Mouse (Mus musculus): ENCODE results near the gene Lmbrd1. TPM values are rescaled to one million over a fixed set of nuclear protein-coding genes. Genes with fewer than 3 reads are reported as not detected.
"Not testable (repeated sequence)": the region's sequence is repeated elsewhere in the genome, so short reads cannot be mapped to it uniquely, and the experiment has no call there.

The Lmbrd1 gene
- polyA plus RNA-seq, 1 experiment from 2014 or later: 38.7 TPM

GRCm38 (mm10) chr1:24732286-24732685 is 53.9 kb downstream of the Lmbrd1 start:
- Histone ChIP-seq H3K9me3 (no peaks in the 10 kb centered on the region), H3K27me3 (no peaks in the 10 kb centered on the region), H3K4me3 (replicated peaks) (no peak overlapping the region), H3K36me3 (peaks cover 53% of the 10 kb centered on the region), H3K4me1 (replicated peaks) (no peaks in the 10 kb centered on the region), H3K9ac (replicated peaks) (no peak overlapping the region), H3K4me2 (replicated peaks) (no peak overlapping the region), H3K27ac (no peak overlapping the region)
- ATAC-seq: no peak
- 98% methylated on average over 3 of the region's 3 CpGs for WGBS

- 85% methylated on average over 5 of the region's 5 CpGs for WGBS
- peaks cover 41% of the 10 kb centered on the region for H3K36me3 ChIP-seq
Measured at GRCm38 (mm10) chr1:24734866-24735265, 56.4 kb downstream of the Lmbrd1 start.

GRCm38 (mm10) chr1:24740903-24741302 is 62.5 kb downstream of the Lmbrd1 start:
- Histone ChIP-seq H3K4me3 (replicated peaks) (no peak overlapping the region), H3K9me3 (no peaks in the 10 kb centered on the region), H3K27me3 (no peaks in the 10 kb centered on the region), H3K9ac (replicated peaks) (no peak overlapping the region), H3K4me1 (replicated peaks) (0 out of 2 replicates have a peak, but pooled peaks cover 3% of the 10 kb centered on the region), H3K4me2 (replicated peaks) (no peak overlapping the region), H3K36me3 (peaks cover 7% of the 10 kb centered on the region; the same call in 1 of the 2 replicates), H3K27ac (no peak overlapping the region)
- ATAC-seq: 0 out of 2 replicates have a peak, but pooled peaks have one; percentile 30
- WGBS: 70% methylated on average over 3 of the region's 3 CpGs

More at GRCm38 (mm10) chr1:24734866-24735265, 56.4 kb downstream of the Lmbrd1 start:
- no peaks in the 10 kb centered on the region for H3K4me1 ChIP-seq (replicated peaks)
- H3K9ac ChIP-seq (replicated peaks): no peak overlapping the region
- H3K9me3 ChIP-seq: no peaks in the 10 kb centered on the region
- no peak for ATAC-seq
- no peak overlapping the region for H3K4me3 ChIP-seq (replicated peaks)
- no peak overlapping the region for H3K4me2 ChIP-seq (replicated peaks)
- H3K27ac ChIP-seq: no peak overlapping the region
- no peaks in the 10 kb centered on the region for H3K27me3 ChIP-seq

GRCm38 (mm10) chr1:24741552-24741951 is 63.1 kb downstream of the Lmbrd1 start:
- no peak for ATAC-seq
- Histone ChIP-seq H3K4me3 (replicated peaks) (no peak overlapping the region), H3K4me1 (replicated peaks) (0 out of 2 replicates have a peak, but pooled peaks cover 3% of the 10 kb centered on the region), H3K4me2 (replicated peaks) (no peak overlapping the region), H3K27me3 (no peaks in the 10 kb centered on the region), H3K9me3 (no peaks in the 10 kb centered on the region), H3K36me3 (peaks cover 7% of the 10 kb centered on the region; the same call in 1 of the 2 replicates), H3K27ac (no peak overlapping the region), H3K9ac (replicated peaks) (no peak overlapping the region)
- 50% methylated on average over 3 of the region's 3 CpGs for WGBS

GRCm38 (mm10) chr1:24743191-24743924 is 64.9 kb downstream of the Lmbrd1 start:
- no peak overlapping the region for H3K4me3 ChIP-seq (replicated peaks)
- no peak overlapping the region for H3K9ac ChIP-seq (replicated peaks)
- 0 out of 2 replicates have a peak, but pooled peaks cover 3% of the 10 kb centered on the region for H3K4me1 ChIP-seq (replicated peaks)
- H3K9me3 ChIP-seq: no peaks in the 10 kb centered on the region
- H3K36me3 ChIP-seq: peaks cover 18% of the 10 kb centered on the region
- no peak for ATAC-seq
- no peaks in the 10 kb centered on the region for H3K27me3 ChIP-seq
- no peak overlapping the region for H3K4me2 ChIP-seq (replicated peaks)
- H3K27ac ChIP-seq: no peak overlapping the region
- WGBS: 95% methylated on average over 9 of the region's 9 CpGs

GRCm38 (mm10) chr1:24752715-24753114 is 74.3 kb downstream of the Lmbrd1 start:
- Histone ChIP-seq H3K4me1 (replicated peaks) (no peaks in the 10 kb centered on the region), H3K4me3 (replicated peaks) (no peak overlapping the region), H3K4me2 (replicated peaks) (no peak overlapping the region), H3K9ac (replicated peaks) (no peak overlapping the region), H3K27ac (no peak overlapping the region), H3K27me3 (no peaks in the 10 kb centered on the region), H3K36me3 (peaks cover 30% of the 10 kb centered on the region), H3K9me3 (no peaks in the 10 kb centered on the region)
- no peak for ATAC-seq
- WGBS: 92% methylated on average over 4 of the region's 4 CpGs

GRCm38 (mm10) chr1:24758516-24758915 is 80.1 kb downstream of the Lmbrd1 start:
- Histone ChIP-seq H3K9ac (replicated peaks) (no peak overlapping the region), H3K27ac (no peak overlapping the region), H3K4me3 (replicated peaks) (no peak overlapping the region), H3K27me3 (no peaks in the 10 kb centered on the region), H3K4me1 (replicated peaks) (peaks cover 26% of the 10 kb centered on the region), H3K36me3 (peaks cover 10% of the 10 kb centered on the region), H3K9me3 (no peaks in the 10 kb centered on the region), H3K4me2 (replicated peaks) (no peak overlapping the region)
- ATAC-seq: peak; percentile 41; the same call in 1 of the 2 replicates
- 48% methylated on average over 8 of the region's 8 CpGs for WGBS

GRCm38 (mm10) chr1:24766466-24766865 is 88.0 kb downstream of the Lmbrd1 start:
- H3K4me1 ChIP-seq (replicated peaks): no peaks in the 10 kb centered on the region
- no peak overlapping the region for H3K4me3 ChIP-seq (replicated peaks)
- no peak overlapping the region for H3K4me2 ChIP-seq (replicated peaks)
- H3K36me3 ChIP-seq: peaks cover 26% of the 10 kb centered on the region
- ATAC-seq: peak; percentile 62
- WGBS: 82% methylated on average over 8 of the region's 8 CpGs
- no peaks in the 10 kb centered on the region for H3K9me3 ChIP-seq
- H3K9ac ChIP-seq (replicated peaks): no peak overlapping the region
- no peaks in the 10 kb centered on the region for H3K27me3 ChIP-seq
- H3K27ac ChIP-seq: no peak overlapping the region

- not testable (repeated sequence) for H3K4me2 ChIP-seq (replicated peaks); H3K9me3 ChIP-seq; H3K4me3 ChIP-seq (replicated peaks); H3K4me1 ChIP-seq (replicated peaks); H3K27me3 ChIP-seq; H3K27ac ChIP-seq; H3K9ac ChIP-seq (replicated peaks)
- 89% methylated on average over 3 of the region's 3 CpGs for WGBS
- H3K36me3 ChIP-seq: peaks cover 23% of the 10 kb centered on the region
- peak; percentile 54; the same call in 1 of the 2 replicates for ATAC-seq
Measured at GRCm38 (mm10) chr1:24767197-24767596, 88.8 kb downstream of the Lmbrd1 start.

GRCm38 (mm10) chr1:24773642-24774041 is 95.2 kb downstream of the Lmbrd1 start:
- WGBS: 71% methylated on average over 2 of the region's 2 CpGs

GRCm38 (mm10) chr1:24776576-24776975 is 98.1 kb downstream of the Lmbrd1 start:
- no peak overlapping the region for H3K4me3 ChIP-seq (replicated peaks)
- H3K4me1 ChIP-seq (replicated peaks): no peaks in the 10 kb centered on the region
- no peaks in the 10 kb centered on the region for H3K36me3 ChIP-seq
- H3K27ac ChIP-seq: no peak overlapping the region
- WGBS: 91% methylated on average over 2 of the region's 2 CpGs
- H3K27me3 ChIP-seq: no peaks in the 10 kb centered on the region
- no peak overlapping the region for H3K9ac ChIP-seq (replicated peaks)
- H3K9me3 ChIP-seq: no peaks in the 10 kb centered on the region
- no peak for ATAC-seq
- H3K4me2 ChIP-seq (replicated peaks): no peak overlapping the region

More at GRCm38 (mm10) chr1:24773642-24774041, 95.2 kb downstream of the Lmbrd1 start:
- H3K27me3 ChIP-seq: no peaks in the 10 kb centered on the region
- H3K36me3 ChIP-seq: no peaks in the 10 kb centered on the region
- no peaks in the 10 kb centered on the region for H3K4me1 ChIP-seq (replicated peaks)
- no peak overlapping the region for H3K4me3 ChIP-seq (replicated peaks)
- no peak overlapping the region for H3K9ac ChIP-seq (replicated peaks)
- no peak for ATAC-seq
- no peak overlapping the region for H3K4me2 ChIP-seq (replicated peaks)
- H3K27ac ChIP-seq: no peak overlapping the region
- no peaks in the 10 kb centered on the region for H3K9me3 ChIP-seq

- Histone ChIP-seq H3K9me3 (no peaks in the 10 kb centered on the region), H3K36me3 (no peaks in the 10 kb centered on the region), H3K27me3 (no peaks in the 10 kb centered on the region), H3K4me2 (replicated peaks) (no peak overlapping the region), H3K9ac (replicated peaks) (no peak overlapping the region), H3K27ac (no peak overlapping the region), H3K4me3 (replicated peaks) (no peak overlapping the region), H3K4me1 (replicated peaks) (no peaks in the 10 kb centered on the region)
- ATAC-seq: no peak
- WGBS: 89% methylated on average over 6 of the region's 6 CpGs
Measured at GRCm38 (mm10) chr1:24793168-24793567, 114.7 kb downstream of the Lmbrd1 start.

All from midbrain, embryonic 13.5 days (tissue).